Mouse (Mus musculus): ENCODE measurements around the gene 4930404H24Rik.

4930404H24Rik gene

GRCm38 (mm10) chr2:153492573-153493392, at the start of gene 4930404H24Rik:
TSS of gene 4930404H24Rik (plus strand) at chr2:153492790.
- DNase-seq (ENCODE audit: extremely low spot score) = peak; percentile 73

DNA sequence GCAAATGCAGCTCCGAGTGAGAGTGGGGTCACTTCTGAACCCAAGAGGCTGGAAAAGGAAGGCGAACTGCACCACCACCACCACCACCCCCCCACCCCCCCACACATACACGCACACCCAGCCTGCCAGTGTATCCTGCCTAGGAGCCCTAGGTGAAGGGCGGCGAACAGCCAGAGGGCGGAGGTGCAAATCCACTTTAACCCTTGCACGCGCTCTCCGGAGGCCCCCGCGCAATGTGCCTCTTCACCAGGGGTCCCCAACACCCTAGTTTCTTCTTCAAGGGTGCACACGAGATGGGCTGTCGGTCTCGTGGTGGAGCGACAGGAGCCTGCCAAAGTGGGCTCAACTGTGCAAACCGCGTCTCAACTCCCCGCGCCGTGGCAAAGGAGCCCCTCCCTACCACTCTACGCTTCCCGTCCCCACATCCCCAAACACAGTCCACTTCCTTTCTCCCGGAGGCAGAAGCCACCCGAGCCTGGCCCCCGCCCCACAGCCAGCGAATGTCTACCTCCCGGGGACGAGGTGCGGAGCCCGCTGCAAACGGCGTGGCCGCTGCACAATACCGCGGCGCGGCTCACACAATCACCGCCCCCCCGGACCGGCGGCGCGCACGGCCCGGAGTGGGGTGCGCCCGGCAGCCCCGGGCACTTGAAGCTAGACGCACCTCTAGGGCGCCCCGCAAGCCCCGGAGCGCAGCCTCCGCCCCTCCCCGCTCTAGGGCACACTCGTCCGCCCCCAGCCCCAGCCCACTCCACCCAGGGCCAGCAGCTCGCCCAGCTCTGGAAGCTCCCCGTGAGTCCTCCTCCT, 49.0 kb upstream of the 4930404H24Rik start:
- DNase-seq (ENCODE audit: extremely low spot score) = no peak

DNA sequence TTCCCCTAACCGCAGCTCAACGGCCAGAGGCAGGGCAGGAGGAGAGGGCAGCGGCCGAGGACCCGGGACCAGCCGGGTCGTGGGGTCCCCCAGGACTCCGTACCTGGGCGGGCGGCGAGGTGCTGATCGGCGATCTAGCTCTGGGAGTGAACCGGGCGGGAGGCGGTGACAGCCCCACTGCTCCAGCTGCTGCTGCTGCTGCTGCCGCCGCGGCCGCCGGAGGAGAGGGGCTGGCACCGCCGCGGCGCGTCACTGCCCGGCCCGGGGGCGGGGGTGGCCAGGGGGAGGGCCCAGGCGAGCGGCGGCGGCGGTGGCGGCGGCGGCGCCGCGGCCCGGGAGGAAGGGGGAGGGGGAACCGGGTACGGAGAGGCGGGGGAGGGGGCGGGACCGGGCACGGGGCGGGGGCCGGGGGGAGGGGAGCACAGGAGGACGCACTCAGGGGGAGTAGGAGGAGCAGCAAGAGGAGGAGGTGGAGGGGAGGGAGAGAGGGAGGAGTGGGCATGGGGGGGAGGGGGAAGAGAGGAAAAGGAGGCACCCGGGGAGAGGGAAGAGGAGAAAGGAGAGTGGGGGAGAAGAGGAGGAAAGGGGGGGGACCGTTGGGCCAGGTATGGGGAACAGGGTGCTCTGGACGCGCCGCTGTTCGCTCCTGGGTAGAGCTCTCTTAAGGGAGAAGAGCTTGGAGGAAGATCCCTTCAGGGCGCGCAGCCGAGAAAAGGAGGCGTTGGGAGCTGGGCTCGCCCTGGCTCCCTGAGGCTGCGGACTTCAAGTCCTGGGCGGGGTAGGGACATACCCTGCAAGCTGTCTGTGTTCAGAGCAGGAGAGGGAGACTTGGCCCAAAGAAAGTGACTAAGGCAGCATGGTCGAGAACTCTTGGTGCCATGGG, 48.1 kb upstream of the 4930404H24Rik start:
- DNase-seq (ENCODE audit: extremely low spot score) = peak; percentile 87

DNA sequence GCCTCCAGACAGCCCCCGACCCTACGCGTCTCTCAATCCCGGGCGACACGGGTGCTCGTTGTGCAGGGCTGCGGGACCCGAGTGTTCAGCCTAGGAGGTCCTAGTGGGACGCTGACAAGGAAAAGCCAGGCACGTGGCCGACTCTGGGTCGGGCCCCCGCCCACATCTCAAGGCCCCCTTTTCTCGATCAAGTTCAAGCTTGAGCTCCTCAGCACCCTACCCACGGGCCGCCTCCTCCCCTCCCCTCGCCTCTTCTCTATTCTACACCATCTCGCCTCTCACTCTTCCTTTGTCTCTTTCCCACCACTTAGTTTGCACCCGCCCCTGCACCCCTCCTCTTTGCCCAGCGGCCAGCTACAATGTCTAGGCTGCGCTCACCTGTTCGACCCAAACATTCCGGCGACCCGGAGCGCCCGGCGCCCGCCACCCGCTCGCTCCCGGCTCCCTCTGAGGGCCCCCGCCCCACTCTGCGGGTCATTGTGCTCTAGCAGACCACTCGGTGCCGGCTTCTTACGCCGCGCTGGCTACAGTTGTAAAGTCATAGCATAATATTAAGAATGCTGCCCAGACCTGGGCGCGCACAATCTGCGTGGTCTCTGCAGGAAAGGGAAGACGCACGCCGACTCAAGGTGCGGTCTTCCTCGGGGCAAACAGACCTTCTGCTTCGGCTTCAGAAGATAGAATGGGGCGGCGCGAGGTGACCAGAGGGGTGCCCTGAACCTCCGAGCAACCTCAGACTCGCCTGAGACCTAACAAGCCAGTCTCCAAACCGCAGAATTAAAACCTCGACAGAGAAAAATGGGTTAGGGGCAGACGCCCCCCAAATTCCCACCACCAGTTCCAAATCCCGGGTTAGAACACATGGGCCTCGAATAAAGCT, 47.2 kb upstream of the 4930404H24Rik start:
- peak; percentile 51 for DNase-seq (ENCODE audit: extremely low spot score)

DNA sequence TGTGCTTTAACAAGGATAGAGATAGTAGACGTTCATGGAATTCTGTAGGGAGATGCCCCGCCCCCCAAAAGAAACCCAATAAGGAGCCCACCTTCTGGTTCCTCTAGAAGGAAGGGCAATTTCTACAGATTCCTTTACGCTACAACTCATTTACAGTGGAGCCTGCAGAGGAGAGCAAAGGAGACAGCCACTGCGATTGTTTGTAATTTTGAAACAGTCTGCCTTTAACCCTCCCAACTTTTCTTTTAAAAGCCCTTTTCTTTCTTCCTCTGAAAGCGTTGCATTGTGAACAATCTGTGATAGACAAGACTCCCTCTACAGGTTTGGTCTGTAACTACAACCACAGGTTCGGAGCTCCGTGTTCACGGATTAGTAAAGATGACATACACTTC, 46.6 kb upstream of the 4930404H24Rik start:
- peak; percentile 77 for DNase-seq (ENCODE audit: extremely low spot score)

- peak; percentile 60 for DNase-seq (ENCODE audit: extremely low spot score)
These were observed 46.1 kb upstream of the 4930404H24Rik start for GRCm38 (mm10) chr2:153446476-153446875.

DNA sequence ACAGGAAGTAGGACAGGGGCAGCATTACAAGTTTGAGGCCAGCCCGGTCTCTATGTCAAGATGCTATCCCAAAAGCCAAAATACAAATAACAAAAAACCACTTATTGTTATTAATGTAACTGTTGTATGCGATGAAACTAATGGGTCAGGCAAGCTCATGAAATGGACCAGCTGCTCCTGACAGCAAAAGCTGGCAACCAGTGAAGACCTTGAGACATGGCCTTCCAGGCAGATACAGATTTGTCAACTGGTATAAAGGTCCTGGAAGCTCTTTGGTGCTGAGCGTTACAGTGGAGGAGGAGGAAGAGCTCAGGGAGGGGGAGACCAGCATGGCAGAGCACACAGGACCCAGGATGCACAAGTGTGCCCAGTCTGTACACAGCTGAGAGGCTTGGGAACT, 44.9 kb upstream of the 4930404H24Rik start:
- no peak for DNase-seq (ENCODE audit: extremely low spot score)

DNA sequence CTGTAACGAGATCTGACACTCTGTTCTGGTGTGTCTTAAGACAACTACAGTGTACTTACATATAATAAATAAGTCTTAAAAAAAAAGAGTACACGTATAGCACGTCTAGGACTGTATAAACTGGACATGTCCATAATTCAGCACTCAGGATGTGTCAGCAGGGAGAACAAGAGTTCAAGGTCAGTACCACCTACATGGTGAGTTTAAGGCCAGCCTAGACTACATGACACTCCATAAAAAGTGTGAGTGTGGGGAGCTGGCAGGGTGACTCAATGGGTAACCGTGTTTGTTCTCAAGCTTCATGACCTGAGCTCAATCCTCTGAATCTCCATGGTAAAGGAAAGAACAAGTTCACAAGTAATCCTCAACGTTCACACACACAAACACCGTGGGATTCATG, 44.1 kb upstream of the 4930404H24Rik start:
- no peak for DNase-seq (ENCODE audit: extremely low spot score)

DNA sequence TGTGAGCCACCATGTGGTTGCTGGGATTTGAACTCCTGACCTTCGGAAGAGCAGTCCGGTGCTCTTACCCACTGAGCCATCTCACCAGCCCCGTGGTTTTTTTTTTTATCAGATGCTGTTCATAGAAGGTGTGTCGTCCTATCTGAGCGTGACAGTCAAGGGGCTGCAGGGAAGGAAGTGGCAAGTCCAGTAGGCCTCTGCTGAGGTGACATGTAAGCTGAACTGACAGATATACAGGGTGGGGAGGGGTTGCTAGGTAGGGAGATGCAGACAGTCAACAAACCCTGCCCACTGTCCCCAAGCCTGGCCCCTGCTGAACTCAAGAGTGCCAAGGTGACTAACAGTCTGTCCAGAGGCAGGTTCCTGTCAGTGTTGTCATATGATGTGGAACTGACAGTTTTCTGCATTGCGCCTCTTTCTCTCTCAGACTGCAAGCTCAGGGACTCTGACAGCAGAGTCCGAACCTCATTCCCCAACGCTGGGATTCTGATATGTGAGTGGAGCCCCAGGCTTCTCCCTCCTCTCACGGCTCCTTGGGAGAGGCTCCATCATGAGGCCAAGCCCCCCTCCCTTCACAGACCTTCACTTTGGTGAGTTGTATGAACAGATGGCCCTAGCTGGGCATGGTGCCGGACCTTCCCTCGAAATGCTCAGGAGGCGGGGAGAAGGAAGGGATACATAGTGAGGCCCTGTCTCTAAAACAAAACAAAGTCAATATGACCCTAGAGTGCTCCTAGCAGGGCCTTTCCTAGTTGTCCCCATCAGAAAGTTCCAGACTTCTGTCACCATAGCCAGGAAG, 38.4 kb upstream of the 4930404H24Rik start:
- no peak for DNase-seq (ENCODE audit: extremely low spot score)

DNA sequence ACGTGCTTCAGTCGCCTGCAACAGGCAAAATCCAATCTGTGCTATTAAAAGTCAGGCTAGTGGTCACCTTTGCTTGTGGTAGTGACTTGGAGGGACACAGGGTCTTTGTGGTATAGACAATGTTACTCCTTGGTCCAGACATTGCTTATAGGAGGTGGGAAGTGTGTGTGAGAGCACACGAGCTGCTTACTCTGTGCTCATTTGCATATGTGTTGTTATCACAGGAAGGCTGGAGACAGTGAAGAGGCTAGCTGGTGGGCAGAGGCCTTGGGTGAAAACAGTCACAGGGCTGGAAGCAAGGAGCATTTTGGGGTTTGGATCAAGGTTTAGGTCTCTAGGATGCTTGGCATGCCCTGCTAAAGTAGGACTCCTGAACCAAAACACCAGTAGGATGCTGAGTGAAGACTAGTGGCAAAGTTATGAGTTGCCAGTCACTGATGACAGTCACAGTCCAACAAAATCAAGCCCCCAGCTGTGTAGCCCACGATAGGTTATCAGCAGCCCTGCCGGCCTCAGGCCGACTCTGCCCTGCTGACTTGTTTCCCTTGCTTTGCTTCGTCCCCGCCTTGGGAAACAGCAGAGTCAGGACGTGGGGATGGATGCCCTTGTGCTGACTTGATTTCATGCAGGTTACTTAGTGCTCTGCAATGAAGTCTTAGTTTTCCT, 37.6 kb upstream of the 4930404H24Rik start:
- DNase-seq (ENCODE audit: extremely low spot score) = no peak

DNA sequence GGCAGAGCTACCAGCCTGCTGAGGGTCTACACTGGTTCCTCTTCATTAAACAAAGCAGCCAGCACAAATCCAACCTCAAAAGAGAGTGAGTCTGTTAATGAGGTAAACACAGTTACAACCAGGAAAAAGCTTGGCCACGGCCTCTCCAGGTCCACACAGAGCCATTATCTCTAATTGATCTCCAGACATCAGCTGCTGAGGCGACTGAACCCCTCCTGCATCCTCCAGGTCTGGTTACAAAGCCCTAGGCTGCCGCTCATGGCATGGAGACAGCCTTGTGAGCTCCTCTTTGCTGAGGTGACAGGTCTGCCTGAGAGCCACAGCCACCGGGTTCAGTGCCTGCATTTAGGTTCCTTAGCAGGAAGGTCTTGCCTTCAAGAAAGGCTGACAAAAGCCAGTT, 35.1 kb upstream of the 4930404H24Rik start:
- no peak for DNase-seq (ENCODE audit: extremely low spot score)

DNA sequence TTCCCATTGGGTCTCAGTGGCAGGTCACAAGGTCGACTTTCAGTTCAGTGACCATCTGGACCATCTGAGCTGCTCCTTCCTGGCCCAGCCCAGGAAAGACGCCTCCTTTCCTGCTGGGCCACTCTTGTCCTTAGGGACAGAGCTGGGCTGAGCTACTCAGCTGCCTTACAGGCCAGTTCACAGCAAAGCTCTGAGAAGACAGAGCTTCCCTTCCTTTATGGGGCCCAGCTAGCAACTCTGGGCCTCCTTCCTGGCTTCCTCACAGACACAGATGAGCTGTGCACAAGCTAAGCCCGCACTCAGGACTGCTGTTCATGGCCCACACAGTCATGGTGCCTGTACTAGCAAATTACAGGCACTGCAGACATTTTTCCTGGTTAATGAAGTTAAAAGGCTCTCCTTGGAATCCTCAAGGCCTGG, 34.6 kb upstream of the 4930404H24Rik start:
- DNase-seq (ENCODE audit: extremely low spot score) = no peak

DNA sequence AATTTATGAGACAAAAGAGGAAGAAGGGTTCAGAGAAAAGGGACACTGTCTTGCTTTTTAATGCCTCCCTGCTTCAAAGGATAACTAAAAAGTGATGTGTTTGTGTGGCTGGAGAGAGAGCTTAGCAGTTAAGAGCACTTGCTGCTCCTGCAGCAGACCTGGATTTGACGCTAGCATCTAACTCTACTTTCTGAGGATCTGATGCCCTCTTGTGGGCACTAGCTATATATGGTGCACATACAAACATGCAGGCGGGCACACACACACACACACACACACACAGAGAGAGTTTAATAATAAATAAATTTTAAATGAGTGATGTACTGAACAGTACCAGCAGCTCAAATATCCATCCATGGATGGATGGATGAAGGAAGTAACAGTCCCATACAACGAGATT, 29.3 kb upstream of the 4930404H24Rik start:
- no peak for DNase-seq (ENCODE audit: extremely low spot score)

DNA sequence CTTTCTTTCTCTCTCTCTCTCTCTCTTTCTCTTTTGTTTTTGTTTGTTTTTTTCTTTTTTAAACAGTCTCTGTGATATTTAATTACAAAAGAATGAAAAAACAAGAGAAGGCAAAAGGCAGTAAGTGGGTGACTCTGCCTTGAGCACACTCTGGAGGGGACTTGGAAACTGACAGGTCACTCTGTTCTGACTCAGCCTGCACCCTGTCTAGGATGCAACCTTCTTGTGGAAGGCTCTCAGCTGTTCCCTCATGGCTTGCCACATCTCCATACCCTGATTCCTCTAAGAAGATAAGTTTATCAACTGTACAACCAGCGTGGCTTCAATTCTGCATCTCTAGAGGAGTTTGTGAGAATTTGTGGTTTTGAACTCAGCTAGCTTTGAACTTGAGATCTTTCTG, 25.2 kb upstream of the 4930404H24Rik start:
- no peak for DNase-seq (ENCODE audit: extremely low spot score)

DNA sequence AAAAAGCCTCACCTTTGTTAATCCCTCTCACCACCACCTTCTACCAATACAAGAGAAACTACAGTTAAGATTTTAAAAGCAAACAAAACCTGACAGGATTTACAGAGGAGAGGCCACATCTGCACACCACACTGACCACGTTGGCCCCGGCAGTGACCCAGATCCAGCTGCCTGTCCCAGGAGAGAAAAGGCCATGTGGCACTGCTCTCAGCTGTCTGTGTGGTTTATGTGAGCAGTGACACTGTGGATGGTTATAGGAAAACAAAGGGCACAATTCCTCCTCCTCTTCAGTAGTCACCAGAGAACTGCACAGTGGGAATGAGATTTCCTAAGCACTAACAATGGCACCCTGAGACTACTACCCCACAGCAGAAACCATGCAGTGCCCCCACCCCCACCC, 23.3 kb upstream of the 4930404H24Rik start:
- no peak for DNase-seq (ENCODE audit: extremely low spot score)

DNA sequence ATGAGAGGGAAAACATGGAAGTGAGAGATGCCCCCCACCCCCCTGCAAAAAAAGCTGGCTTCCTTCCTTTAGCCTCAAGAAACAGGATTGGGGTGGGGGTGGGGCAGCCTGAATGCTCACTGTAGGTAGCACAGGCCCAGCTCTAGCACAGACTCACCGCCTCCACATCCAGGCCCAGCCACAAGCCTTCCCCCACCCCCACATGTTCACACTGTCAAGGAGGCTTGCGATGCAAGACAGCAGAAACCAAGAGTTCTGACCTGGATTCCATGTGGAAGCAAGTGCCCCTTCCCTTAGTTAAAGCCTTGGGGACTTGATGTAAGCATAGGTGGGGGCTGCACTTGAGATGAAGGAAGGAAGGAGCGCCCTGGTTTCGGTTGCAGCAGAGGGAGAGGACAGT, 22.8 kb upstream of the 4930404H24Rik start:
- DNase-seq (ENCODE audit: extremely low spot score) = no peak

GRCm38 (mm10) chr2:153470983-153471382, 21.6 kb upstream of the 4930404H24Rik start:
- no peak for DNase-seq (ENCODE audit: extremely low spot score)

- no peak for DNase-seq (ENCODE audit: extremely low spot score)
These were observed 17.2 kb upstream of the 4930404H24Rik start for GRCm38 (mm10) chr2:153475114-153476112.
